Mouse (Mus musculus): ENCODE measurements around the gene Cpm.

GRCm38 (mm10) chr10:117690770-117691296 lies 61.5 kb downstream of the Cpm start:
- TF ChIP-seq CTCF (IDR thresholded peaks at IDR 0.05; ENCODE audit: low read depth, low read length): no peak
- TF ChIP-seq POLR2A (IDR thresholded peaks at IDR 0.05; ENCODE audit: insufficient read depth, low read length): no peak
- no peak for TF ChIP-seq EP300 (IDR thresholded peaks at IDR 0.05; ENCODE audit: insufficient read depth, low read depth, low read length)

All from ES-Bruce4 (cell line).